Mouse (Mus musculus): ENCODE measurements around the gene Capg.
A peak's percentile ranks its signal among the peaks of the same experiment; 100 is the strongest.
"Not testable (repeated sequence)": the region's sequence is repeated elsewhere in the genome, so short reads cannot be mapped to it uniquely, and the experiment has no call there.

Gene Capg

DNA sequence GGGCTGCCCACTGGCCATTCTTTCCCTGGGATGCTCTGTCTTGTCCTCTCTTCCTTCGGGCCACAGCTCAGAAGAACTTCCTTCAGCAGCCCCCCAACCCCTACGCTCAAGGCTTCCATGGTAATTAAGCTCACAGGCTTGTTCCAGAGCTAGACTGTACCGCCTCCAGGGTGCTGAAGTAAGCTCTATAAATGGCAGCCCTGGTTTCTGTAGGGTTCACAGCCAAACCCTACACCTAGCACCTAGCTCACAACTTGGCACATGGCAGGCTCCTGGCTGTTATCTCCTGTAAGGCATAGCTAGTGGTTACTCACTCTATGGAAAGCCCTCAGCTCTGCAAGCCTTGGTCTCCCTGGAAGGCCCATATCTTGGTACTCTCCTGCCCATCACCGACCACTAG, 11.6 kb upstream of the Capg start:
- DNase-seq (ENCODE audit: low read depth), result no peak

GRCm38 (mm10) chr6:72533555-72533954, 10.6 kb upstream of the Capg start:
- DNase-seq (ENCODE audit: low read depth), result not testable (repeated sequence)

- peak; percentile 84 for DNase-seq (ENCODE audit: low read depth)
Observed at GRCm38 (mm10) chr6:72534035-72534809, 10.0 kb upstream of the Capg start.

DNA sequence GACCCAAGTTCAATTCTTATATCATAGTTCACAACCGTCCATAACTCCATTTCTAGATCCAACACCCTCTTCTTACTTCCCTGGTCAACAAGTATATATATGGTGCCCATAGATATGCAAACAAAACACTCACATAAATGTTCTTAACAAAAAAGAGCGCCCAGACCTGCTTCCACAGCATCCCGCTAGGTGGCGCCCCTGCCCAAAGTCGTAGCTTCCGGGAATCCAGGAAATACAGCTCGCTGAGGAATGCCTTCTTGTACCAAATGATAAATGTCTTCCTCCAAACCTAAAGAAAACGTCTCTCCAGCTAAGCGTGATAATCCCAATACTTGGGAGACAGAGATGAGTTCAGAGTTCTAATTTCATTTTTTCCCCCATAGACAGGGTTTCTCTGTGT, 9.0 kb upstream of the Capg start:
- peak; percentile 91 for DNase-seq (ENCODE audit: low read depth)

DNA sequence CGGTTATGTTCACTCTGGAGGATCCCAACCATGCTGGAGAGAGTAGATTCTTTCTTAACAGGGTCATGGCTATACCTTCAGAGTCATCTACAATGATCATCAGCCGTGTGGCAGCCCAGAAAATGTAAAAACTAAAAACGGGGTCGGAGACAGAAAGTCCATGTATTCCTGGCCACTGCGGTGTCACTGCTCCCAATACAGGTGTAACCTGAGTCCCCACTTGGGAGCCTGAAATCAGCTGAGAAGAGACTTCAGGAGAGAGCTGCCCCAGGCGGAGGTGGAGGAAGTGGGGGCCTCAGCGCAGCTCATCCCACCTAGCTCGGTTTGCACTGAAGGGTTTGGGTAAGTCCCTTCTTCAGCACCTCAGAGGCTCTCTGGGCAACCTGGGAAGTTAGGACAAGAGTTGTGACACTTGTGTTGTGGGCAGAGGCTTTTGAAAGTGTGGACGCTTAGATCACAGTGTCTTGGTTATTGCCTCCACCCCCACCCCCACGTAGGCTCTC, 6.1 kb upstream of the Capg start:
- DNase-seq (ENCODE audit: low read depth), result peak; percentile 31

- DNase-seq (ENCODE audit: low read depth), result peak; percentile 97
Observed at GRCm38 (mm10) chr6:72538562-72539031, 5.6 kb upstream of the Capg start.

DNA sequence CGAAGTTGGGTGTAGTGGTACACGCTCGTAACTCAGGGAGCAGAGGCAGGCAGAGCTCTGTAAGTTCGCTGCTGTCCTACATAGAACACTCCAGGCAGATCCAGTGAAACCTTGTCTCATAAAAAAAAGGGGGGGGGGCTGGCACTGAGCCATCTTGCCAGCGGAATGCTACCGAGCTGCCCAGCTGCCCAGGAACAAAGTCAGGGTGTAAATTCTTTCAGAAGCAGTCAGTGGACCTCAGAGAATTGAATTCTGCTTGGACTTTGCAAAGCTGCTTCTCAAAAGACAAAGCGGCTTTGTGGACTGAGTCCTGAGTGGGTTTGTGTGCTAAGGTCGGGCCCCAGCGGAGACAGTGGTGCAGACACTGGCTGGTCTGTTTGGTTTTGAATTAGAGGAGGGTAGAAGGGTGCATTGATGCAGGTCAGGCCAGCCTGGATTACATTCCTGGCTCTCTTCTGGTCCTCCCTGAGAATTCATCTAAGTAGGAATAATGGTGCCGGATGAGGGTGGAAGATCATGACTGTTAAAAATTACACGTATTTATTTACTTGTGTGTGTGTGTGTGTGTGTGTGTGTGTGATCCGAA, 833 bp upstream of the Capg start:
- DNase-seq (ENCODE audit: low read depth), result no peak

DNA sequence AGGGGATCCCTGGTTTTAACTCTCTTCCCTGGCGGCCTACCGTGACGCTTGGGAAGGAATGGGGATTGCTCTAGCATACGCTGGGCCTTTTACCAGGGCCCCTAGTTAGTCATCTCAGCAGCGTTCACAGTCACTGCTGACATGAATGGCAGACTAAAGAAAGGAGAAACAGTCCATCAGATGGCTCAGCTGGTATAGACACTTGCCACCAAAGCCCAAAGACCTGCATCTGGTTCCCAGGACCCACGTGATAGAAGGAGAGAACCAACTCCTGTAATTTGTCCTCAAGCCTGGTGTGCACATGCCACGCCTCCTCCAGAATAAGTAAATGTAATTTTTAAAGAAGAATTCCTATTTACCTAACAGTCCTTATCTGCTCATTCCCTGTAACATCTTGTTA, 1.2 kb downstream of the Capg start:
- no peak for DNase-seq (ENCODE audit: low read depth)

- DNase-seq (ENCODE audit: low read depth), result no peak
Observed at GRCm38 (mm10) chr6:72547121-72547520, 2.9 kb downstream of the Capg start.

- DNase-seq (ENCODE audit: low read depth), result no peak
Observed at GRCm38 (mm10) chr6:72547862-72548261, 3.7 kb downstream of the Capg start.

DNA sequence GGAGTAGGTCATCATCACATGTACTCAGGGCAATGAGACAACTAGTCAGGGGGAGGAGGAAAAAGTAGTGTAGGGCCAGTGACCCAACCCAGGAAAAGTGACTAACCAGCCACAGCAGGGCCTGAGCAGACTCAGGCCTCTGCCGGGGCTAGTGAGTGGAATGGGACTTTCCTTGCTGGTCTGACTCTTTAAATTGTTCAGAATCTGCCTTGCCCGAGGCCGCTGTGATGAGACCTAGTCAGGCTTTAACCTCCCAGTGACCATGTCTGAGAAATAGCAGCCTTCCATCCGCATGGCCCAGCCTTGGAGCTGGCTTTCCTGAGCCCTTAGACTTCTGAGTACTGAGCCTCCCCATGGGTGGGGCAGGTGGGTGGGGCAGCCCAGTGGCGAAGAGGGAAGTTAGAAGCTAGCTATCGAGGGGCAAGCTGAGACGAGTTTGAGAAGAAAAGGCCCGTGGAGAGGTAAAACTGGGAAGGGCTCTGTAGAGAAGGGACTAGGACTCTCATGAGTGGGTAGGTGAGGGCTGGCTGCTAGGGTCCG, 4.9 kb downstream of the Capg start:
- peak; percentile 93 for DNase-seq (ENCODE audit: low read depth)

DNA sequence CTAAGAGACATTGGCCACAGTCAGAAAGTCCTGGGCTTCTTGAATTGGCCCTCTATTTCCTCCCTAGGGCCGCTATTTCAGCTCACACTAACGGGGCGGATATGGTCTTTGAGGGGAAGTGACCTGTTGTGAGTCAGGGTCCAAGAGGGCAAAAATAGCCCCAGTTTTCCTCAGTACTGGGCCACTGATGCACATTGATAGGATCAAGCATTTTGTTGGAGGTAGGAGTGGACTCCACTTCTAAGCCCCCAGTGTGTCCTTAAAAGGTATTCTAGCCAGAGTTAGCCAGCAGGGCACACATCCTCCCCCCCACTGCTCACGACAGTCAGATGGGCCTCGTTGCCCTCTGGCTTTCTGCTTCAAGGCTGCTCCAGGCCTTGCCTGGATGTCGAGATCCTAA, 5.8 kb downstream of the Capg start:
- DNase-seq (ENCODE audit: low read depth), result peak; percentile 67

- peak; percentile 81 for DNase-seq (ENCODE audit: low read depth)
Observed at GRCm38 (mm10) chr6:72550503-72551100, 6.4 kb downstream of the Capg start.

DNA sequence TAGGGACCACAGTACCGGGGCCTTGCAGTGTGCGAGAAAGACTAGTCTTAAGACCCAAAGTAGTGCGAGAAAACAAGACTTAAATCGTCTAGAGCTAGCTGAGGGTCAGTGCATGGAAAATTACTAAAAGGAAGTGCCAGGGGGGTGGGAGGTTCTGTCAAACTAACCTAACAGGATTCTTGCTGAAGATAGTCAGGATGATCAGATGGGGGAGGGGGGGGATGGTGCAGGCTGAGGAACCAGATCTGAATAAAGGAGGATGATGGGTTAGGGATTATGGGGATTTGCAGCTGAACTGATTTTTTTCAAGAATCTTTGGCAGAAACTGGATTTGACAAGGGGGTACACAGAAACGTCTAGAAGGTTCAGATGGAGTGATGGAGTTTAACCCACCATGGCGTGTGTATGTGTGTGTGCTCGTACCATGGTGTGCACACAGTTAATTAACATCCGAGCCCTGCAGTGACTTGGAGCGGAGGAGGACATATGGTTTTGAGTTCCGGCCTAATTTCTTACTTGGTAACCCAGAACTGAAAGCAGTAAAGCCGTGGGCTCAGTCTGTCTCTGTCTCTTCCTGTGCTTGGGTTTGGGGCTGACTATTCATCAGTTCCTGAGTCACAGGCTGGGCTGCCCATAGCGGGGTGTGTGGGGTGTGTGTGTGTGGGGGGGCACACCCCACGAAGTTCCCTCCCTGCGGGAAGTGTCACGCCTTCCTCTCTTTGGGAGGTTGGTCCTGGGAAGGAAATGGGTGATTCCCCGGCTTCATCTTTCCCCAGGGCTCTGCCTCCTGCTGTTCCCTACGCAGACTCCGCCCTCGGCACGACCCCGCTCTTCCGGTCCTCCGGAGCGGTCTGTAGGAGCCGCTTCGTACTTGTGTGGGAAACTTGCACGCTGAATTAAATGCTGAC, 8.2 kb downstream of the Capg start:
- peak; percentile 91 for DNase-seq (ENCODE audit: low read depth)

DNA sequence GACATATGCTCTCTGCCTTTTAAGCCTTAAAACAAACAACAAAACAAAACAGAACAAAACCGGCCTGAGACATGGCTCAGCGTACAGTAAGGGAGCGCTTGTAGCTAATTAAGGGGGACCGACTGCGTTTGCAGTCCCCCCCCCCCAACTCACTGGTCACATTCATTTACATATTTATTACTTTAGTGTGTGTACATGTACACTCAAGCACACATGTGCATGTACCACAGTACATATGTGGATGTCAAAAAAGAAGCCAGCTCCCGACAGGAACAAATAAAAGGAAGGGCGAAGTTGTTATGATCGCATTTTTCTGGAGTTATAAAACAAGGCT, 8.9 kb downstream of the Capg start:
- no peak for DNase-seq (ENCODE audit: low read depth)

DNA sequence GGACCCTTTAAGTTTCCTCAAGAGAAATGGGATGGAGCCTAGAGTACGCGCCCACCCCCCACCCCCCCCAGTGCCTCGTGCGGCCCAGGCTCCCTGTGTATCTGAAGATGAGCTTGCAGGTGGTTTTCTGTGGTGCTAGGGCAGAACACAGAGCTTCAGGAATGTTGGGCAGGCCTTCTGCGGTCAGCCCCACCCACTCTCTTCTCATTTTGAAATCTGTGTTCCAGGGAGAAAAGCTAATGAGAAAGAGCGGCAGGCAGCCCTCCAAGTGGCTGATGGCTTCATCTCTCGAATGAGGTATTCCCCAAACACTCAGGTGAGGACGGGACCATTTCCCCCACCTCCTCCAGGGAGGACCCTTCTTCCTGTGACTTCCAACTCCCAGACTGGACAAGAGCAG, 16.6 kb downstream of the Capg start:
- DNase-seq (ENCODE audit: low read depth), result no peak

DNA sequence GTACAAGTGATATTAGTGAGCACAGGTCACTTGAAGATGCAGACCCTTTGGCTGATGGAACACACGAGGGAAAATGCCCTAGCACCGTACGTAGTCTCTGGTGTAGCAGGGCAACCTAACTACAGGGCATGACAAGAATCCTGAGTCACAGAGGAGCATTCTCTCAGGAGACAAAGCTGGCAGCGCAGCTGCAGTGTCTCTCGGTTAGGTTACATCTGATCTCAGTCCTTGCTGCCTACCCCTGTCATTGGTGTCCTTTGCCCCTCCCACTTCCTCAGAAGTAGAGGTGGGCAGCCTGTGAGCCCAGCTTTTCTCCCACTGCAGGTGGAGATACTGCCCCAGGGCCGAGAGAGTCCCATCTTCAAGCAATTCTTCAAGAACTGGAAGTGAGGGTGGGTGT, 18.3 kb downstream of the Capg start:
- DNase-seq (ENCODE audit: low read depth), result no peak

- no peak for DNase-seq (ENCODE audit: low read depth)
Observed at GRCm38 (mm10) chr6:72562894-72563293, 18.7 kb downstream of the Capg start.

GRCm38 (mm10) chr6:72565506-72565905, 21.3 kb downstream of the Capg start:
- DNase-seq (ENCODE audit: low read depth), result no peak

DNA sequence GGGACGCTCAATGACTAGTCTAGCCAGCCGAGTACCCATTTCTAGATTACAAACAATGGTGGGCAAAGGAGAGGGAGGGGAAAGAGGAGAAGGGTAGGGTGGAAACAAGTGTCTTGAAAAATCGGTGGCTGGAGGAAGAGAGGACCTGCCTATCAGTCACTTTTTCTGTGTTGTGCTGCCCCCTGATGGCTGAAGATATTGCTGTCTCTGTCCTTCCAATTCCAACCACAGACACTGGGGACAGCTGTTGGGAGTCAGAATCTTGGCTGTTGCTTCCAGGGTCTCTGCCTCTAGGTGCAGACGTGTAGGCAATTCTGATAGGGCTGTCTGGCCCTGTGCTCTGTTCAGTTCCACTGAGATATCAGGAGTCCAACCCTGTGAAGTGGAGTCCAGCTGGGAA, 21.9 kb downstream of the Capg start:
- peak; percentile 87 for DNase-seq (ENCODE audit: low read depth)

DNA sequence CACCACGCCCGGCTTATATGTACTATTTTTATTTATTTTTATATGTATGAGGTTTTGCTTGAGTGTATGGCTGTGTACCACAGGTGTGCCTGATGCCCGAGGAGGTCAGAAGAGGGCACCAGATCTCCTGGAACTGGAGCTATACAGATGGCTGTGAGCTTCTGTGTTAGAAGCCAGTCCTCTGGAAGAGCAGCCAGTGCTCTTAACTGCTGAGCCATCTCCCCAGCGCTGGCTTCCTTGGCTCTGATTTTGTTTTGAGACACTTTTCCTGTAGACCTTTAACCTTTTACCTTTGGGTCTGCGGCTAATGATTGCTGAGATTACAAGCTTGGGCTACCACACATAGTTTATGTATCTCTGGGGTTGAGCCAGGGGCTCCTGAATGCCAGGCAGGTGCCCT, 23.3 kb downstream of the Capg start:
- DNase-seq (ENCODE audit: low read depth), result peak; percentile 58

GRCm38 (mm10) chr6:72568736-72569135, 24.5 kb downstream of the Capg start:
- no peak for DNase-seq (ENCODE audit: low read depth)
